Mouse (Mus musculus) forebrain, embryonic 16.5 days (tissue): ENCODE data around the gene Gpr162. TPM values are rescaled to one million over a fixed set of nuclear protein-coding genes. Genes with fewer than 3 reads are reported as not detected.
"Not testable (repeated sequence)": the region's sequence is repeated elsewhere in the genome, so short reads cannot be mapped to it uniquely, and the experiment has no call there.

Source experiments
- ATAC-seq: fragments of 200-750 bp; cut with Nextera tagmentation; 2 replicates; pipeline ENCODE4 v1.8.0; 2017; ENCODE audit warnings: mild to moderate bottlenecking, moderate library complexity
- H3K27ac ChIP-seq: fragments of 300-500 bp; sonication (generic); 2 replicates; pipeline ENCODE4 v1.5.1; 2014; ENCODE audit warnings: low read length, control low read depth
- H3K27me3 ChIP-seq: fragments of 300-500 bp; sonication (generic); replicated peaks from 2 replicates; pipeline ENCODE4 v1.6.1; 2014; ENCODE audit warnings: low read length; ENCODE audit not compliant: control insufficient read depth, insufficient read depth
- H3K36me3 ChIP-seq: fragments of 300-500 bp; sonication (generic); 2 replicates; pipeline ENCODE4 v1.6.1; 2014; ENCODE audit not compliant: control insufficient read depth, insufficient read depth
- H3K4me1 ChIP-seq: fragments of 300-500 bp; sonication (generic); replicated peaks from 2 replicates; pipeline ENCODE4 v1.6.1; 2014; ENCODE audit warnings: low read length; ENCODE audit not compliant: control insufficient read depth, insufficient read depth
- H3K4me2 ChIP-seq: fragments of 300-500 bp; sonication (generic); 2 replicates; pipeline ENCODE4 v1.6.1; 2014; ENCODE audit warnings: mild to moderate bottlenecking, low read length, control low read depth
- H3K4me3 ChIP-seq: fragments of 300-500 bp; sonication (generic); replicated peaks from 2 replicates; pipeline ENCODE4 v1.5.1; 2014; ENCODE audit warnings: mild to moderate bottlenecking, low read length, control low read depth
- H3K9ac ChIP-seq: fragments of 300-500 bp; sonication (generic); replicated peaks from 2 replicates; pipeline ENCODE4 v1.6.1; 2014; ENCODE audit warnings: low read depth, low read length, control low read depth
- H3K9me3 ChIP-seq: fragments of 300-500 bp; sonication (generic); 2 replicates; pipeline ENCODE4 v1.6.1; 2016; ENCODE audit warnings: low read length; ENCODE audit not compliant: control insufficient read depth
- WGBS: fragments of 180-500 bp; shearing (Covaris S2); extraction: QIAGEN DNeasy Blood & Tissue Kit; methylation state at CpG from one replicate; pipeline ENCODE4 v1.1.7; 2014; 5-methylcytosine and 5-hydroxymethylcytosine counted together
- polyA plus RNA-seq: library from polyadenylated mRNA; unstranded; fragments of >200 nt; fragmentation: Nextera tagmentation; extraction: Ambion mirVana; gene quantifications from 2 replicates; pipeline ENCODE4 v1.2.1, GENCODE M21; 2015

Gene Gpr162
- polyA plus RNA-seq, 1 experiment from 2014 or later = 28.8 TPM

GRCm38 (mm10) chr6:124901851-124902250, 38.1 kb upstream of the Gpr162 start:
- Histone ChIP-seq H3K4me1 (peaks cover 19% of the 10 kb centered on the region), H3K27me3 (no peaks in the 10 kb centered on the region), H3K27ac (no peak overlapping the region), H3K9ac (no peak overlapping the region), H3K4me3 (no peak overlapping the region), H3K36me3 (no peaks in the 10 kb centered on the region), H3K9me3 (no peaks in the 10 kb centered on the region), H3K4me2 (no peak overlapping the region)
- no peak for ATAC-seq

- Histone ChIP-seq H3K9ac (no peak overlapping the region), H3K9me3 (no peaks in the 10 kb centered on the region), H3K36me3 (no peaks in the 10 kb centered on the region), H3K4me3 (no peak overlapping the region), H3K27me3 (no peaks in the 10 kb centered on the region), H3K4me2 (no peak overlapping the region), H3K27ac (no peak overlapping the region), H3K4me1 (peaks cover 19% of the 10 kb centered on the region)
- 67% methylated on average over 10 of the region's 10 CpGs for WGBS
- no peak for ATAC-seq
These were observed 37.2 kb upstream of the Gpr162 start for GRCm38 (mm10) chr6:124900801-124901480.

- Histone ChIP-seq H3K36me3 (no peaks in the 10 kb centered on the region), H3K27ac (no peak overlapping the region), H3K4me3 (no peak overlapping the region), H3K4me1 (peaks cover 16% of the 10 kb centered on the region), H3K9ac (no peak overlapping the region), H3K4me2 (no peak overlapping the region), H3K27me3 (no peaks in the 10 kb centered on the region), H3K9me3 (no peaks in the 10 kb centered on the region)
- ATAC-seq = no peak
- 49% methylated on average over 8 of the region's 8 CpGs for WGBS
These were observed 36.4 kb upstream of the Gpr162 start for GRCm38 (mm10) chr6:124900056-124900800.

- H3K9me3 ChIP-seq = no peaks in the 10 kb centered on the region
These were observed 34.6 kb upstream of the Gpr162 start for GRCm38 (mm10) chr6:124898359-124898758.

GRCm38 (mm10) chr6:124894113-124894512, 30.3 kb upstream of the Gpr162 start:
- not testable (repeated sequence) for H3K9me3 ChIP-seq, H3K9ac ChIP-seq, H3K4me2 ChIP-seq, ATAC-seq, H3K27me3 ChIP-seq, H3K4me3 ChIP-seq, H3K36me3 ChIP-seq, H3K4me1 ChIP-seq, H3K27ac ChIP-seq
- WGBS = 92% methylated on average over 2 of the region's 2 CpGs

More at GRCm38 (mm10) chr6:124898359-124898758, 34.6 kb upstream of the Gpr162 start:
- H3K4me2 ChIP-seq = no peak overlapping the region
- no peaks in the 10 kb centered on the region for H3K36me3 ChIP-seq
- peak overlapping the region; percentile 7; the same call in 1 of the 2 replicates for H3K27ac ChIP-seq
- H3K4me3 ChIP-seq = no peak overlapping the region
- peaks cover 2% of the 10 kb centered on the region for H3K4me1 ChIP-seq
- no peak overlapping the region for H3K9ac ChIP-seq
- 56% methylated on average over 3 of the region's 3 CpGs for WGBS
- no peak for ATAC-seq
- no peaks in the 10 kb centered on the region for H3K27me3 ChIP-seq

GRCm38 (mm10) chr6:124890997-124891396, 27.2 kb upstream of the Gpr162 start:
- Histone ChIP-seq H3K27ac (no peak overlapping the region), H3K27me3 (no peaks in the 10 kb centered on the region), H3K9ac (no peak overlapping the region), H3K4me2 (no peak overlapping the region), H3K4me3 (no peak overlapping the region), H3K9me3 (no peaks in the 10 kb centered on the region), H3K36me3 (no peaks in the 10 kb centered on the region), H3K4me1 (no peaks in the 10 kb centered on the region)
- 69% methylated on average over 6 of the region's 6 CpGs for WGBS
- no peak for ATAC-seq

- H3K4me2 ChIP-seq = no peak overlapping the region
- no peak overlapping the region for H3K4me3 ChIP-seq
- no peak overlapping the region for H3K27ac ChIP-seq
- H3K9ac ChIP-seq = no peak overlapping the region
- no peaks in the 10 kb centered on the region for H3K9me3 ChIP-seq
- no peaks in the 10 kb centered on the region for H3K4me1 ChIP-seq
- no peaks in the 10 kb centered on the region for H3K36me3 ChIP-seq
- no peak for ATAC-seq
- no peaks in the 10 kb centered on the region for H3K27me3 ChIP-seq
- 95% methylated on average over 6 of the region's 6 CpGs for WGBS
These were observed 24.9 kb upstream of the Gpr162 start for GRCm38 (mm10) chr6:124888555-124889125.

GRCm38 (mm10) chr6:124887986-124888385, 24.2 kb upstream of the Gpr162 start, which contains the start of gene Cd4:
Gene Cd4, minus strand, starts transcription at chr6:124888221.
- no peak within 1 kb of the TSS for H3K4me2 ChIP-seq
- H3K4me1 ChIP-seq = no peaks in the 10 kb centered on the region
- WGBS = 88% methylated on average over 9 of the region's 9 CpGs
- H3K27ac ChIP-seq = no peak within 1 kb of the TSS
- no peaks in the 10 kb centered on the region for H3K9me3 ChIP-seq
- H3K9ac ChIP-seq = no peak within 1 kb of the TSS
- no peak for ATAC-seq
- H3K4me3 ChIP-seq = no peak within 1 kb of the TSS
- no peaks in the 10 kb centered on the region for H3K36me3 ChIP-seq
- H3K27me3 ChIP-seq = no peaks in the 10 kb centered on the region

GRCm38 (mm10) chr6:124885956-124886381, 22.2 kb upstream of the Gpr162 start:
- Histone ChIP-seq H3K4me3 (no peak overlapping the region), H3K4me1 (no peaks in the 10 kb centered on the region), H3K27me3 (no peaks in the 10 kb centered on the region), H3K27ac (no peak overlapping the region), H3K36me3 (no peaks in the 10 kb centered on the region), H3K9ac (no peak overlapping the region), H3K4me2 (no peak overlapping the region), H3K9me3 (no peaks in the 10 kb centered on the region)
- 94% methylated on average over 8 of the region's 8 CpGs for WGBS
- ATAC-seq = no peak
